Mouse (Mus musculus): ENCODE measurements around the gene Med12l. TPM values are rescaled to one million over a fixed set of nuclear protein-coding genes. Genes with fewer than 3 reads are reported as not detected.

The Med12l gene
- total RNA-seq, 1 experiment from 2014 or later = 18.3 TPM

GRCm38 (mm10) chr3:59194099-59194498 lies 188.5 kb downstream of the Med12l start:
- DNase-seq = no peak

GRCm38 (mm10) chr3:59194938-59195337 lies 189.3 kb downstream of the Med12l start, which contains the start of gene Gpr87:
Gene Gpr87 (minus strand): TSS chr3:59195104.
- no peak for DNase-seq

- DNase-seq = no peak
Observed at GRCm38 (mm10) chr3:59197329-59197948, 191.8 kb downstream of the Med12l start.

GRCm38 (mm10) chr3:59203802-59204520 lies 198.3 kb downstream of the Med12l start:
- no peak for DNase-seq

- no peak for DNase-seq
Observed at GRCm38 (mm10) chr3:59204719-59205503, 199.3 kb downstream of the Med12l start.

- no peak for DNase-seq
Observed at GRCm38 (mm10) chr3:59205941-59206340, 200.3 kb downstream of the Med12l start.

- DNase-seq = no peak
Observed at GRCm38 (mm10) chr3:59208650-59209548, 203.3 kb downstream of the Med12l start.

- no peak for DNase-seq
Observed at GRCm38 (mm10) chr3:59210089-59210488, 204.5 kb downstream of the Med12l start.

GRCm38 (mm10) chr3:59210727-59211126 lies 205.1 kb downstream of the Med12l start, which contains the start of gene P2ry13:
Gene P2ry13 (minus strand): TSS chr3:59210882.
- DNase-seq = no peak

- no peak for DNase-seq
Observed at GRCm38 (mm10) chr3:59211784-59212183, 206.2 kb downstream of the Med12l start.

- no peak for DNase-seq
Observed at GRCm38 (mm10) chr3:59212404-59212803, 206.8 kb downstream of the Med12l start.

GRCm38 (mm10) chr3:59217211-59217610 lies 211.6 kb downstream of the Med12l start:
- no peak for DNase-seq

- DNase-seq = no peak
Observed at GRCm38 (mm10) chr3:59219326-59219725, 213.7 kb downstream of the Med12l start.

GRCm38 (mm10) chr3:59222303-59222702 lies 216.7 kb downstream of the Med12l start:
- no peak for DNase-seq

GRCm38 (mm10) chr3:59225411-59225810 lies 219.8 kb downstream of the Med12l start:
- DNase-seq = no peak

- no peak for DNase-seq
Observed at GRCm38 (mm10) chr3:59227696-59228095, 222.1 kb downstream of the Med12l start.

- DNase-seq = no peak
Observed at GRCm38 (mm10) chr3:59228730-59229551, 223.3 kb downstream of the Med12l start.

- DNase-seq = no peak
Observed at GRCm38 (mm10) chr3:59230912-59231311, 225.3 kb downstream of the Med12l start.

GRCm38 (mm10) chr3:59234878-59235277 lies 229.3 kb downstream of the Med12l start:
- no peak for DNase-seq

GRCm38 (mm10) chr3:59243384-59243783 lies 237.8 kb downstream of the Med12l start:
- no peak for DNase-seq

GRCm38 (mm10) chr3:59248031-59248430 lies 242.4 kb downstream of the Med12l start:
- no peak for DNase-seq

Data from adrenal gland, postnatal 25 days (tissue).